Mouse (Mus musculus) heart, adult 8-10 months (tissue): ENCODE measurements around the gene Defb11. TPM values are rescaled to one million over a fixed set of nuclear protein-coding genes. Genes with fewer than 3 reads are reported as not detected.
"Not testable (repeated sequence)": the region's sequence is repeated elsewhere in the genome, so short reads cannot be mapped to it uniquely, and the experiment has no call there.

Source experiments
- DNase-seq: peaks from one replicate; pipeline ENCODE4 v3.0.0; 2022; ENCODE audit warnings: low spot score
- total RNA-seq, 4 experiments: library from RNA; stranded (reverse); gene quantifications; 2 replicates each; pipeline ENCODE4 v1.2.4; 2022

Defb11 gene
- total RNA-seq = not detected

GRCm38 (mm10) chr8:21906290-21906689 lies at the start of gene Defb11:
Gene Defb11, minus strand, starts transcription at chr8:21906412.
- not testable (repeated sequence) for DNase-seq

DNA sequence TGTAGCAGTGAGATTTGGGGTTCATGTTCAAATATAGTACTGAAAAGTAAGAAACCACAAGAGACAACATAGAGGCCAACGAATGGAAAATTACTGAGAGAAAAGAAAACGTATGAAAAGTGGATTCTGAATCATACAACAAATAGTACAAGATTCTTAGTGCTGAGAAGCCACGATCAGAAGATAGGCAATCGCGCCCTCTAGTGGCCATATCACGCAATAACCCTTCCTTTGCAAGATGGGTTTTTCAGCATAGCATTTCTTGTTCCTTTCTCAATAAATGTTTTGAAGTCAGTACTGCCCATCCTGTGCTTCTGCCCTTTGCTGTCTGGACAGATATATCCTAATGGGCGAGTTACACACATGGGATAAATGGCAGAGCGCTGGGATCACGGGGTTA lies 49.1 kb upstream of the Defb11 start:
- peak; percentile 4 for DNase-seq

GRCm38 (mm10) chr8:21947311-21948017 lies 41.3 kb upstream of the Defb11 start:
- no peak for DNase-seq

- no peak for DNase-seq
These were observed 40.2 kb upstream of the Defb11 start, which contains the start of gene Defb13 for GRCm38 (mm10) chr8:21946462-21946861. Gene Defb13, plus strand, starts transcription at chr8:21946762.

- not testable (repeated sequence) for DNase-seq
These were observed 31.8 kb upstream of the Defb11 start, which contains the start of gene Defb35 for GRCm38 (mm10) chr8:21938052-21938451. Gene Defb35, plus strand, starts transcription at chr8:21938352.

DNA sequence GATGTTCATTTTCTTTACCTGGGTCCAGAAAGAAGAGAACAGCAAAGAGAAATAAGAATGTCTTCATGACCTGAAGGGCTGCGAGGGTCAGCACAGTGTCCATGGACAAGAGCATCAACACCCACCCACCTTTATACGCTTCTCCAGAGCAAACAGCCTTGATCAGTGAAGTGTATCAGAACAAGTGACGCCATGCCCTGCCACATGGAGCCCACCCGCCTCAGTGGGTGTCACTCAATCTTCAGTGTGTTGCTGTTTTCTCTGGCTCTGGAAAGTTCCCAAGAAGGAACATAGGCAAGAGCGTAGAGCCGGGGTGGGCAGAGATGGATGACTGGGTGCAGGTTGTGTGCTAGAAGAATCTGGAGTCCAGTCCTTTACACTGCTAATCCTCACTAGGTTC lies 26.4 kb upstream of the Defb11 start, which contains the start of gene Defb15:
Gene Defb15, minus strand, starts transcription at position 101 of the 400 bp plus-strand sequence.
- no peak for DNase-seq

GRCm38 (mm10) chr8:21930754-21931153 lies 24.5 kb upstream of the Defb11 start:
- DNase-seq = not testable (repeated sequence)

- DNase-seq = no peak
These were observed 9.4 kb upstream of the Defb11 start for GRCm38 (mm10) chr8:21915625-21916024.

DNA sequence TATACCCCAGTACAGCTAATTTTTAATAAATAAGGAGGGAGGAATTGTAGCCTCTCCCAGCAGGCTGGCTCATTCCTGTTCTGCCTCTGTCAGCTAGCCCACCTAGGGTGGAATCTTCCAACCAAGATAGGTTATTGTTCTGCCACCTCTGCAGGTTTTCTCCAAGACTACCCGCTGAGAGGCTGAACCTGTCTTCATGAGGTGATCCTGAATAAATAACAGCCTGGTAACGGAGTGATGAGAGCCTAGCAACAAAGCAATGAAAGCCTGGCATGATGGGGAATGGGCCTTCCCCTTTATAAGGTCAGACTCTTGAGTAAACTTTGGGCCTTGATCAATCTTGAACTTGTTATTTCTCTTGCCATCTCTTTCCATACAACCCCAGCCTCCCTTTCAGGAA lies 6.3 kb upstream of the Defb11 start:
- no peak for DNase-seq

DNA sequence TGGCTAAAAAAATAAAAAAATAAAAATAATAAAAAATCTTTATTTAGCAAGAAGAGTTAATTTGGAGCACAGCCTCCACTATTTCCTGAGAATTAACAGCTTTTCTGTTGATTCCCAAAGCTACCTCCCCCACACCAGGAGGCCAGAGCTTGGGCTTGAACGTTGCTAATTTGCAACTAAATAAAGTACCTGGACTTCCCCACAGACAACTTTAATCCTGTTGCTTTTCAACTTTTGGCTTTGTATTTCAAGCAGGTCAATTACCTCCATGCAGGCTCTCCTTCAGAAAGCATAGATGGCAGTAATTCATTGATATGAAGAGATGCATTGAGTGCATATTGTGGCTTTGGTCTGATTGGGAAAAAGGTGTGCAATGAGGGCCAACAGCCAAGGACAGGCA lies 5.7 kb upstream of the Defb11 start:
- DNase-seq = no peak

DNA sequence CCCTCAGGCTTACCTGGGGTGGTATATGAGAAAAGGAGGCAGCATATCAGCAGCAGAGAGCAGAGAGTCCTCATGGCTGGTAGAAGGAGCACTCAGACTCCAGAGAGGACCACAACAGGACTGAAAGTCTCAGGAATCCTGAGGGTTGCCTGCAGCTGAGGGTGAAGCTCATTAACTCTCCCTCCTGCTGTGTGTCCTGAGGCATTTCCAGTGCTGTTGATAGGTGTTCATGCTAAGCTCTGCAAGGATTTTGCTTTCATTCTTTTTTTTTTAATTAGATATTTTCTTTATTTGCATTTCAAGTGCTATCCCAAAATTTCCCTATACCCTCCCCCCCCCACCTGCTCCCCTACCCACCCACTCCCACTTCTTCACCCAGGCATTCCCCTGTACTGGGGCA lies 20.9 kb downstream of the Defb11 start, which contains the start of gene Defb9:
Gene Defb9, minus strand, starts transcription at position 101 of the 400 bp plus-strand sequence.
- DNase-seq = not testable (repeated sequence)

GRCm38 (mm10) chr8:21858586-21858985 lies 47.6 kb downstream of the Defb11 start, which contains the start of gene Defb10:
Gene Defb10, plus strand, starts transcription at chr8:21858901.
- not testable (repeated sequence) for DNase-seq

Other genes starting within 250 kb of the Defb11 start
- gene Defa34, start 240.6 kb downstream of the Defb11 start, total RNA-seq = not detected
- gene AY761184, start 202.8 kb downstream of the Defb11 start, total RNA-seq = not detected
- gene Defa24, start 171.9 kb downstream of the Defb11 start, total RNA-seq = not detected
- not detected for gene Defb50, start 82.9 kb downstream of the Defb11 start, total RNA-seq
- not detected for gene Defb2, start 66.5 kb downstream of the Defb11 start, total RNA-seq
- not detected for gene Defb10, start 47.5 kb downstream of the Defb11 start, total RNA-seq
- not detected for gene Defb9, start 21.0 kb downstream of the Defb11 start, total RNA-seq
- not detected for gene Defb15, start 26.3 kb upstream of the Defb11 start, total RNA-seq
- not detected for gene Defb35, start 31.9 kb upstream of the Defb11 start, total RNA-seq
- not detected for gene Defb13, start 40.4 kb upstream of the Defb11 start, total RNA-seq
- not detected for gene Fam90a1a, start 52.3 kb upstream of the Defb11 start, total RNA-seq
- gene Ccdc70, start 63.4 kb upstream of the Defb11 start, total RNA-seq = not detected
- under 1 TPM; 0.09 to 0.13 (median 0.12) TPM for gene Atp7b, start 153.9 kb upstream of the Defb11 start, total RNA-seq
- gene Alg11, start 154.3 kb upstream of the Defb11 start, total RNA-seq = 1 to 10 TPM; 7.3 to 8.8 (median 8.5) TPM
- not detected for gene Nek5, start 218.6 kb upstream of the Defb11 start, total RNA-seq